Mouse (Mus musculus): ENCODE measurements around the gene Psma3.
"Not testable (repeated sequence)": the region's sequence is repeated elsewhere in the genome, so short reads cannot be mapped to it uniquely, and the experiment has no call there.

The Psma3 gene

DNA sequence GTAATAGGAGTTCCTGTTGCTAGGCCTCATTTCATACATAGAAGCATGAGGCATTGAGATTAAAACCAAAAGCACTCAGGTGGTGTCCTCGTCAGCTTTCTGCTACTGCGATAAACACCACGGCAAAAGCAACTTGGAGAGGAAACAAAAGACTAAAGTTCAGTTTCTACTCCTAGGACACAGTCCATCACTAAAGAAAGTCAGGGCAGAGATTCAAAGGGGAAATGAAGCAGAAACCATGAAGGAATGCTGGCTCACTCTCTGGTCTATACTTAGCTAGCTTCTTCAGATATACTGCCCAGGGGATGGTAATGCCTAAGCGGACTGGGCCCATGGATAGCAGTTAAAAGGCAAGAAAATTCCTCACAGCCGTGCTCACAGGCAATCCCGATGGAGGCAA lies 27.0 kb downstream of the Psma3 start:
- DNase-seq (ENCODE audit: low read depth, low spot score): no peak

GRCm38 (mm10) chr12:71003760-71004426 lies 29.5 kb downstream of the Psma3 start:
- DNase-seq (ENCODE audit: low read depth, low spot score): no peak

DNA sequence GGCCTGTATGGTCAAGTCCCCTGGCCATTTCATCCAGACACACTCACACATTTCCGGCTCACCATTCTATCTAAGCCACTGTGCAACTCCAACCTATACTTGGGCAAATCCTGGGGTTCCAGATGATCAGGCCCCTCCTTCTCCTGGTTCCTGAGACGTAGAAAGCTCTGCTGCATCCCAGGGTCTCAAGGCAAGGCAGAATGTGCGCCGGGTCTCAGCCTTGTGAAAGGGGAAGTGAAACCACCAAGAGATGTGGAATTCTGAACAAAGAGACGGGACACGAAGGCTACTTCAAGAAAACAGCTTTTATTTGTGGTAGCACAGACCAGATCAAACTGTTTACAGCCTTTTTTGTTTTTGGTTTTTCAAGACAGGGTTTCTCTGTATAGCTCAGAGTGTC lies 31.7 kb downstream of the Psma3 start:
- no peak for DNase-seq (ENCODE audit: low read depth, low spot score)

DNA sequence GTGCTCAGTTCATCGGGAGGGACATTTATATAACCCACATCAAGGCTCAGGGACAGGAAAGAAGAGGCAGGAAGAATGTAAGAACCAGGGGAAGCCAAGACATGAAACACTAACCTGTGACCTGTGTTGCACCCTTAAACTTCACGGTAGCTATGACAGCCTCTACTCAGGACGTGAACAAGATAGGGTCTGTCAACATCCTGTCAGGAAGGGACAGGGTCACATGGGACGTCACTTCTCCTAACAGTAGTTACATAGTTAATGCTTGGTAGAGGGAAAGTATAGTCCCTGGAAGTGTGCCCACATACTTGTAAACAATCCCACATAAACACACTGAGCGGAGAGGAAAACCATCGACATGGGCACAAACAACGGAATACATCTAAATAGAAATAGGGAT lies 32.5 kb downstream of the Psma3 start:
- no peak for DNase-seq (ENCODE audit: low read depth, low spot score)

GRCm38 (mm10) chr12:71009769-71010168 lies 35.3 kb downstream of the Psma3 start:
- no peak for DNase-seq (ENCODE audit: low read depth, low spot score)

DNA sequence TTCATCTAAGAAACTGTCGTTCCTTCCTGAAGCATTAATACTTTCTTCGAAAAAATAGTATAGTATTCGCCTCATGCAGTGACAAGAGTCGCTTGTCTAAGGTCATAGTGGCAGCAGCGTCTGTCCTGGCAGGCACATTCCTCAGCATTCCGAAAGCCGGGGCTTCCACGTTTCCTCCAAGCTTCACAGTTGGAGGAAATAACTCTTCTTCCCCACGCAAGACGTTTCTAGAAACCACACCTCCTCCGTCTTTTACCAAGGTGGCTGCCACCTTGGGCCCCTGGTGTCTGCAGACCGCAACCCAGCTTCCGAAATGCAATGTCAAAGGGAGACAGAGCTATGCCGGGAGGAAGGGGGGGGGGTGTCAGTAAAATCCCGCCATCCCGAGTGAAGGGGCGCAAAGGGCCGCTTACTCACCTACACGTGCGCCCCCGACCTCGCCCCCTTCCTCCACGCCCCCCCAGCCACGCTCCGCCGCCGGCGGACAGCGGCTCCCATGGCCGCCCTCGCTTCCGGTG lies 40.5 kb downstream of the Psma3 start:
- DNase-seq (ENCODE audit: low read depth, low spot score): peak; percentile 48

- peak; percentile 100 for DNase-seq (ENCODE audit: low read depth, low spot score)
Measured at GRCm38 (mm10) chr12:71015363-71016210, 41.2 kb downstream of the Psma3 start, which contains the start of gene Arid4a. Arid4a (plus strand) TSS chr12:71015990.

DNA sequence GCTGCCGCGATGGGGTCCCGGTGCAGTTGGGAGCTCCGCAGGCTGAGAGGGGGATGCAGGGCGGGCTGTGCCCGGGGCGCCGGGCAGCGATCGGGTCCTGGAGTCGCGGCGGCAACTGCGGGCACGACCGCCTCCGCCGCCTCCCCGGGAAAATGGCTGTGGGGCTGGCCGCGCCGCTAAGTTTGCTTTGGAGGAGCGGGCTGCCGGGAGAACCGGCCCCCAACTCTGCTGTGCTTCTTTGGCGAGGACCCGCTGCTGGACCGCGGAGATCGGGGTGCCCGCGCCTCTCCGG lies 41.7 kb downstream of the Psma3 start:
- no peak for DNase-seq (ENCODE audit: low read depth, low spot score)

GRCm38 (mm10) chr12:71016503-71017241 lies 42.3 kb downstream of the Psma3 start:
- DNase-seq (ENCODE audit: low read depth, low spot score): no peak

DNA sequence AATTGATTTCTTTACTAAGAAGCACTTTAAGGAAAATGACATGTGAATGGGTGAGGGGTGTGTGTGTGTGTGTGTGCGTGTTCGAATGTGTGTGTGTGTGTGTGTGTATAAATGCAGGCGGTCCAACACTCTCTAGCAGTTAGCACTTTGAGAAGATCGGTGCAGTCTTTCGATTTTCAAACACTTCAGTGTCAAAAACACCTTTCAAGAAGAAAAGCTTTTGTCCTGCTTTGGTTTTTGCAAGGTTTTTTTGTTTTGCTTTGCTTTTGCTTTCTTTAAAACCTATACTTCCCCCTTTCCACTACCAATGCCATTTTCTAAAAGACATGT lies 42.8 kb downstream of the Psma3 start:
- no peak for DNase-seq (ENCODE audit: low read depth, low spot score)

DNA sequence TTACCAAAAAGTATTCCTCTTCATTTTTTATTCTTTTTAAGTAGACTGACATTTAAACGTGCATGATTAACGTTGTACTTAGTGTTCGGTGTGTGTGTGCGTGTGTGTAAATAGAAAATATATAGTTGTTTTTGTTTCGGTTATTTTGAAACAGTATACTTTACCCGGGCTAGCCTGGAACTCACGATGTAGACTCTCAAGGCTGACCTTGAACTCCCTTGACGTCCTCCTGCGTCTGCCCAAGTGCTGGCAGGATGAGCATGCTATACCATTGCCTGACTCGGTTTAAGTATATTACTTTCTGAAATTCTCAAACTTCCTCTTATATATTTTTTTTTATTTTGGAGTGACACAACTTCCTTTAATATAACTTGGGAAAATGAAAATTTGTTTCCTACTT lies 43.4 kb downstream of the Psma3 start:
- no peak for DNase-seq (ENCODE audit: low read depth, low spot score)

DNA sequence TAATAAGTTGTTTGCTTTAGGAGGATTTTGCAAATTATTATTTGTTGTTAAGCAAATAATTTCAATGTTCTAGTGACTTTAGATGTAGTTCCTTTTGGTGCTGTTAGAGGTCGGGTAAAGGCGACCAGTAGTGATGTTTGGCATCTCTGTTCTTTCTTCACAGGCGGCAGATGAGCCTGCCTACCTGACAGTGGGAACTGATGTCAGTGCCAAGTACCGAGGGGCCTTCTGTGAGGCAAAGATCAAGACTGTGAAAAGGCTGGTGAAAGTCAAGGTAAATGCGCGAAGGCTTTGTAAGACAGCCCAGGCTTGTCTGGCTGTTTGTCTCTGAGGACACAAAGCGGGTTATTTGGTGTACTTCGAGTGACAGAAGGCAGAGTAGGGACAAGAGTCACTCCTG lies 44.8 kb downstream of the Psma3 start:
- DNase-seq (ENCODE audit: low read depth, low spot score): no peak

- no peak for DNase-seq (ENCODE audit: low read depth, low spot score)
Measured at GRCm38 (mm10) chr12:71024411-71024810, 50.0 kb downstream of the Psma3 start.

DNA sequence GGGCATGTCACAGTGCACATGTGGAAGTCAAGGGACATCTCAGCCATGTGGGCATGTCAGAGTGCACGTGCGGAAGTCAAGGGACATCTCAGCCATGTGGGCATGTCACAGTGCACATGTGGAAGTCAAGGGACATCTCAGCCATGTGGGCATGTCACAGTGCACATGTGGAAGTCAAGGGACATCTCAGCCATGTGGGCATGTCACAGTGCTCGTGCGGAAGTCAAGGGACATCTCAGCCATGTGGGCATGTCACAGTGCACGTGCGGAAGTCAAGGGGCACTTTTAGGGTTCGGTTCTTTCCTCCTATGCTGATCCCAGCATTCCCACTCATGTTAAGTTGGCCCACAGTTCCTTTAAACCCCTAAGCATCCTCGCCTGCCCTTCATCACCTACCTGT lies 53.8 kb downstream of the Psma3 start:
- not testable (repeated sequence) for DNase-seq (ENCODE audit: low read depth, low spot score)

- no peak for DNase-seq (ENCODE audit: low read depth, low spot score)
Measured at GRCm38 (mm10) chr12:71030260-71030659, 55.8 kb downstream of the Psma3 start.

GRCm38 (mm10) chr12:71030722-71031121 lies 56.3 kb downstream of the Psma3 start:
- DNase-seq (ENCODE audit: low read depth, low spot score): no peak

GRCm38 (mm10) chr12:71035826-71036225 lies 61.4 kb downstream of the Psma3 start:
- DNase-seq (ENCODE audit: low read depth, low spot score): no peak

GRCm38 (mm10) chr12:71036729-71037404 lies 62.4 kb downstream of the Psma3 start:
- DNase-seq (ENCODE audit: low read depth, low spot score): no peak

DNA sequence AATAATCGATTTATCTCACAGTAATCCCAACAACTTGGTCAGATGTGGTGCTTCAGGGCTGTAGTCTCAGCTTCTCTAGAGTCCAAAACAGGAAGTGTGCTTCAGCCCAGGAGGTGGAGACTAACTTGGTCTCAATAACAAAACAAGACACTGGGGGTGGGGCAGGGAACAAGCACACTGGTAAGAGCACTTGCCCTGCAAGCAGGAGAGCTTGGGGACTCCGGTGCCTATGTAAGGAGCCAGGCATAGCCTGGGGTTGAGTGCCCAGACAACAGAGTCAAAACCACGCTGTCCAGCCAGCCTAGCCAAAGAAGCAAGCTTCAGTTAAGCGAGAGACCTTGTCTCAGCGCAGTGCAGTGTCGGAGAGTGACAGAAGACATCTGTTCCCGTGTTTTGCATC lies 66.0 kb downstream of the Psma3 start:
- DNase-seq (ENCODE audit: low read depth, low spot score): no peak

- DNase-seq (ENCODE audit: low read depth, low spot score): no peak
Measured at GRCm38 (mm10) chr12:71042451-71042850, 68.0 kb downstream of the Psma3 start.

GRCm38 (mm10) chr12:71043571-71043970 lies 69.2 kb downstream of the Psma3 start:
- no peak for DNase-seq (ENCODE audit: low read depth, low spot score)

GRCm38 (mm10) chr12:71044488-71044887 lies 70.1 kb downstream of the Psma3 start:
- DNase-seq (ENCODE audit: low read depth, low spot score): no peak

Data from telencephalon, adult 2 months (tissue).